Mouse (Mus musculus) midbrain, embryonic 15.5 days (tissue): ENCODE measurements around the gene Ppfibp2. TPM values are rescaled to one million over a fixed set of nuclear protein-coding genes. Genes with fewer than 3 reads are reported as not detected.

Experiments
- ATAC-seq: fragments of 200-750 bp; cut with Nextera tagmentation; replicated peaks from 2 replicates; pipeline ENCODE4 v1.8.0; 2017; ENCODE audit warnings: moderate TSS enrichment
- H3K27ac ChIP-seq: fragments of 300-500 bp; sonication (generic); 2 replicates; pipeline ENCODE4 v1.5.1; 2015; ENCODE audit warnings: mild to moderate bottlenecking, inconsistent platforms
- H3K27me3 ChIP-seq: fragments of 300-500 bp; sonication (generic); replicated peaks from 2 replicates; pipeline ENCODE4 v1.6.1; 2015; ENCODE audit warnings: inconsistent platforms
- H3K36me3 ChIP-seq: fragments of 300-500 bp; sonication (generic); replicated peaks from 2 replicates; pipeline ENCODE4 v1.6.1; 2015; ENCODE audit warnings: inconsistent platforms
- H3K4me1 ChIP-seq: fragments of 300-500 bp; sonication (generic); 2 replicates; pipeline ENCODE4 v1.6.1; 2015; ENCODE audit warnings: inconsistent platforms
- H3K4me2 ChIP-seq: fragments of 300-500 bp; sonication (generic); 2 replicates; pipeline ENCODE4 v1.6.1; 2015; ENCODE audit warnings: inconsistent platforms, mild to moderate bottlenecking, moderate library complexity
- H3K4me3 ChIP-seq: fragments of 300-500 bp; sonication (generic); 2 replicates; pipeline ENCODE4 v1.5.1; 2015; ENCODE audit warnings: mild to moderate bottlenecking, inconsistent platforms
- H3K9ac ChIP-seq: fragments of 300-500 bp; sonication (generic); 2 replicates; pipeline ENCODE4 v1.6.1; 2015; ENCODE audit warnings: mild to moderate bottlenecking, inconsistent platforms
- H3K9me3 ChIP-seq: fragments of 300-500 bp; sonication (generic); 2 replicates; pipeline ENCODE4 v1.6.1; 2016; ENCODE audit warnings: inconsistent platforms
- WGBS: fragments of 180-500 bp; shearing (Covaris S2); methylation state at CpG from one replicate; pipeline ENCODE4 v1.1.7; 2015; ENCODE audit warnings: mixed read lengths; 5-methylcytosine and 5-hydroxymethylcytosine counted together
- polyA plus RNA-seq: library from polyadenylated mRNA; unstranded; fragments of >200 nt; fragmentation: Nextera tagmentation; extraction: Ambion mirVana; gene quantifications from 2 replicates; pipeline ENCODE4 v1.2.1, GENCODE M21; 2015

The Ppfibp2 gene
- polyA plus RNA-seq, 1 experiment from 2014 or later: 1.5 TPM

DNA sequence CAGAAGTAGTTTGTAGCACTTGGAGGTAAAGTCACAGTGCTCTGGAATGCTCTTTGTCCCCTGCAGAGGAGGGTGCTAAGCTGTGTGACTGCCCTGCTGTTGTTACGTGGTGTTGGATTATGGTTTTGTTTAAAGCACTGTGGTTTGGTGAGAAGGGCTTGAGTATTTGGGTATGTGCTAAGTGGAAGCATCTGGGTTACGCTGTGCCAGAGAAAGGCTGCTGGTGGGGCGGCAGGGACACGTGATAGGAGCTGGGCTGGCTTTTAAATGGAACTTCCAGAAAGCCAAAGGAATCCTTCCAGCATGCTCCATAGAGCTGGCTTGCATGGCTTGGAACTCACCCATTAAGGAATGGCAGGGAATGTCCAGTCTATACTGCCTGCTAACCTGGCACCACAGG lies 24.2 kb downstream of the Ppfibp2 start:
- Histone ChIP-seq H3K27ac (no peak overlapping the region), H3K9me3 (no peaks in the 10 kb centered on the region), H3K4me3 (no peak overlapping the region), H3K27me3 (no peaks in the 10 kb centered on the region), H3K9ac (no peak overlapping the region), H3K4me1 (no peaks in the 10 kb centered on the region), H3K4me2 (no peak overlapping the region), H3K36me3 (no peaks in the 10 kb centered on the region)
- 73% methylated on average over 4 of the region's 4 CpGs for WGBS
- no peak for ATAC-seq

DNA sequence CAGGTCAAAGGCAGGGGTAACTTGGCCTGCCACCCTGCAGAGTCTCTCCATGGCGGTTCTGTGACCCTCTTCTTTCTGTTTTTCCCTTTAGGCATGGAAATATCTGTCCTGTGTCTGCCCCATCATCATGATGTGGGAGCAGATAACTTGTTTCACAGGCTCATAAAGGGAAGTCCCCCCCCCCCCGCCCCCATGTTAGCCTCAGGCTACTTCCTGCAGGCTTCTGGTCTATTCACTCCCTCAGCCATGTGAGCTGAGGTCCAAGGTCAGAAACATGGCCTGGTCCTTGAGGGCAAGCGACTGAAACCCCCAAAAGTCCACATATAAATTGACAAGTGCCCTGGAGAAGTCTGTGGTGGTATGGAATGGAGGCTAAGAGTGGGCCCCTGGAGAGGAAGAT lies 25.1 kb downstream of the Ppfibp2 start:
- WGBS: 83% methylated on average over 3 of the region's 3 CpGs
- Histone ChIP-seq H3K9me3 (no peaks in the 10 kb centered on the region), H3K9ac (no peak overlapping the region), H3K4me1 (no peaks in the 10 kb centered on the region), H3K27me3 (no peaks in the 10 kb centered on the region), H3K27ac (no peak overlapping the region), H3K36me3 (no peaks in the 10 kb centered on the region), H3K4me2 (no peak overlapping the region), H3K4me3 (no peak overlapping the region)
- ATAC-seq: no peak

DNA sequence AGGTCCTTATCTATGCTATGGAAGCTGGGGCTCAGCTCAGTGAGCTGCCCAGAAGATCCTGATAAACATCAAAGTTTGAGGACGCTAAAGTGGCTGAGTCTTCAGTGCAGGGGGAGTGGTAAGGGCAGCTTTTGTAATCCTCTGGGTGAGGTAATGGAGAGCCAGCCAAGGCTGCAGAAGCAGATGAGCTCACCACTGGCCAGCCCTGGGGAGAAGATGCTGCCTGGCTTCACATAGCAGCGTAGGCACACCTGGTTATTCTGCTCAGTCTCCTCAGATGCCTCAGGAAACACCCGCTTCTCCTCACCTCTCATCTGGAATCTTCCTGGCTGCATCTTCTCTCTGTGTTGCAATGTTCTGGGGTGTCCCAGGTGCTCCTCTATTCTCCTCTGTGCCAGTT lies 29.4 kb downstream of the Ppfibp2 start:
- H3K4me3 ChIP-seq: no peak overlapping the region
- H3K4me2 ChIP-seq: no peak overlapping the region
- no peaks in the 10 kb centered on the region for H3K4me1 ChIP-seq
- H3K27me3 ChIP-seq: no peaks in the 10 kb centered on the region
- no peaks in the 10 kb centered on the region for H3K9me3 ChIP-seq
- 74% methylated on average over 3 of the region's 3 CpGs for WGBS
- no peak overlapping the region for H3K9ac ChIP-seq
- ATAC-seq: no peak
- H3K27ac ChIP-seq: no peak overlapping the region
- no peaks in the 10 kb centered on the region for H3K36me3 ChIP-seq

DNA sequence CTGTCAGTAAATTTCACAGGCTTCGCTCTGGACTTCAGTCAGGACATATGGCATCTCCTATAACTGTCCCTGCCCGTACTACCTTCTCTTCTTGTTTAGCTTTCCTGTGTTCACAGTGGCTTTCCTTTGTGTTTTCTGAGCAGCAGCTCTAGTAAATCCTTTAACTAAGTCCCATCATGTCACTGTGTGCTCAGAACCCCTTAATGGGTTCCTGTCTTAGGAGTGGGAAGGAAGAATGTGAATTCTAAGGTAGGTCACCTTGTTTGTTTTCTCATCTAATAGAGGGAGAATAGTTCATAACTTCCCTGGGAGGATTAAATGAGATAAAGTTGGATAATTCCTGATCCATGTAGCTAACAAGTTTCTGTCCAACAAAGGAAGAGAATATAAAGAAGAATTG lies 30.1 kb downstream of the Ppfibp2 start, which contains the start of gene 5330417H12Rik:
TSS of gene 5330417H12Rik (minus strand) at position 101 of the 400 bp plus-strand sequence.
- H3K4me3 ChIP-seq: no peak within 1 kb of the TSS
- no peak for ATAC-seq
- no peaks in the 10 kb centered on the region for H3K9me3 ChIP-seq
- 75% methylated on average over 2 of the region's 2 CpGs for WGBS
- no peak within 1 kb of the TSS for H3K9ac ChIP-seq
- H3K36me3 ChIP-seq: no peaks in the 10 kb centered on the region
- H3K4me2 ChIP-seq: no peak within 1 kb of the TSS
- H3K27ac ChIP-seq: no peak within 1 kb of the TSS
- no peaks in the 10 kb centered on the region for H3K4me1 ChIP-seq
- no peaks in the 10 kb centered on the region for H3K27me3 ChIP-seq

DNA sequence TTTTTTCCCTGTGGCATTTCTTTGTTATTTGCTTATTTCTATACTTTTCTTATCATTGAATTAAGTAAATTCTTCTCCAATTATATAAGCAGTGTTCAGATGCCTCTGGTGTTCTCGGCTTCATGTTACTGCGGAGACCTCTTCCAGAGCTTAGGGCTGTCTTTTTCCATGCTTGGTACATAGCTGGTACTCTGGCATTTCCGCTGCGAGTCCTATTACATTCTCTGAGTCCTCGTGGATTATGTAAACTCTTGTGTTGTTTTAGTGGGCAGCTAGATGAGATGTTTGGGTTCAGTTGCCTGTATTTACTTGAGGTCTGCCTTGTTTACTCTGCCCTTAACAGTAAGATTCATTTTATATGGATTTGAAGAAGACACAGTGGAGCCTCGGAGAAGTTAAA lies 30.8 kb downstream of the Ppfibp2 start:
- H3K9me3 ChIP-seq: no peaks in the 10 kb centered on the region
- WGBS: 88% methylated on average over 6 of the region's 6 CpGs
- no peak overlapping the region for H3K4me2 ChIP-seq
- no peak overlapping the region for H3K9ac ChIP-seq
- no peak overlapping the region for H3K4me3 ChIP-seq
- H3K27me3 ChIP-seq: no peaks in the 10 kb centered on the region
- ATAC-seq: no peak
- no peaks in the 10 kb centered on the region for H3K4me1 ChIP-seq
- no peak overlapping the region for H3K27ac ChIP-seq
- no peaks in the 10 kb centered on the region for H3K36me3 ChIP-seq

DNA sequence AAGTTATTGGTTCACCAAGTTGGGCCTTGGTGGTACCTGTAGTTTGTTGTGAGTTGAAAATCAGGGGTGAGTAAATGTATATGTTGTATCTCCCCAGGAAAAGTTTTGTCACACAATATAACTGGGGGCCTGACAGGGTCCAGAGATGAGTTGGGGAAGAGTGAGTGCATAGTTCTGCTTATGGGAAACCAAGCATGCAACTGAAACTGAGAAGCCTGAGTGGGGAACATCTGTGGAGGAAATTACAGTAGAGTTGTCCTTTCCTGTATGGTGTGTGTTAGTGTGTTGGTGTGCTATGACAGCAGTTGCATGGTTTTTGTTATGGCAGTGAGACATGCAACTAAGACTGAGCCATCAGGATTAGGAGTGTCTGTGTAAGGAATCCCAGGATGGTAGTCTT lies 33.4 kb downstream of the Ppfibp2 start:
- ATAC-seq: no peak
- Histone ChIP-seq H3K4me1 (no peaks in the 10 kb centered on the region), H3K9me3 (no peaks in the 10 kb centered on the region), H3K27me3 (no peaks in the 10 kb centered on the region), H3K4me3 (no peak overlapping the region), H3K27ac (no peak overlapping the region), H3K4me2 (no peak overlapping the region), H3K36me3 (no peaks in the 10 kb centered on the region), H3K9ac (no peak overlapping the region)

DNA sequence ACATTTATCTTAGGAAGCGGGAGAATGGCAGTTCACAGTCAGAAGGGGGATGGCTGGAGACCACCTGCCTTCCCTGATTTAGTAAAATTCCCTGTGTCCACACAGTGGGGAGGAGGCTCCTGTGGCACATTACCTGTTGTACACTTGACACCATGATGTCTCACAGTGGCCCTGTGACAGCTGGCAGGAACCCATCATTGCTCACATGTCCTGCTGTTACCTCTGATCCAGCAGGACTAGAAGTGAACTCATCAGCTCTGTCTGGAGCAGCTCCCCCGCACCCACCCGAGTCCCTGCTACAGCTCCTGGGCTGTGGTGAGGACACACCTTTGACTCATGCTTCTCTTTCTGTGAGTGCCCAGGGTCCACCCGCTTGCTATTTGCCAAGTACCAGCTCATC lies 38.2 kb downstream of the Ppfibp2 start:
- H3K9ac ChIP-seq: no peak overlapping the region
- no peaks in the 10 kb centered on the region for H3K4me1 ChIP-seq
- H3K27ac ChIP-seq: no peak overlapping the region
- WGBS: 95% methylated on average over 4 of the region's 4 CpGs
- no peak for ATAC-seq
- H3K9me3 ChIP-seq: no peaks in the 10 kb centered on the region
- H3K27me3 ChIP-seq: no peaks in the 10 kb centered on the region
- H3K36me3 ChIP-seq: no peaks in the 10 kb centered on the region
- H3K4me3 ChIP-seq: no peak overlapping the region
- H3K4me2 ChIP-seq: no peak overlapping the region

DNA sequence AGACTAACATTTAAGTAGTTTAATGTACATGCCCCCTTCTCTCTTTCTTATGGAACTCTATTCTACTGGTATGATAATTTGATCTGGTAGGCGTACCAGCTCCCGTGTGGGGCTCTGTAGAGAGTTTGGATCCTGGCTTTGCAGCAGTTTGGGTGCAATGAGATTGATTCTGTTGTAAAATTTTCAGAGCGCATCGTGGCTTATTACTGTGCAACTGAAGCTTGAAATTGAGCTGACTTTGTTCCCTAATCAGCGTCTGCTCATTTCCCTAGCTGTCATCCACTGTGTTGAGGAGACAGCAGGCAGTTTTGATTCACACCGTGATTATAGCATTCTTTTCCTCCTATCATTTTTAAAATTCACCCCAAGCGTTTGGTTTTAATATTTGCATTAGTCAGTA lies 42.4 kb downstream of the Ppfibp2 start:
- Histone ChIP-seq H3K9me3 (no peaks in the 10 kb centered on the region), H3K4me3 (no peak overlapping the region), H3K4me2 (no peak overlapping the region), H3K4me1 (no peaks in the 10 kb centered on the region), H3K9ac (no peak overlapping the region), H3K36me3 (no peaks in the 10 kb centered on the region), H3K27ac (no peak overlapping the region), H3K27me3 (no peaks in the 10 kb centered on the region)
- WGBS: 76% methylated on average over 7 of the region's 7 CpGs
- ATAC-seq: no peak

DNA sequence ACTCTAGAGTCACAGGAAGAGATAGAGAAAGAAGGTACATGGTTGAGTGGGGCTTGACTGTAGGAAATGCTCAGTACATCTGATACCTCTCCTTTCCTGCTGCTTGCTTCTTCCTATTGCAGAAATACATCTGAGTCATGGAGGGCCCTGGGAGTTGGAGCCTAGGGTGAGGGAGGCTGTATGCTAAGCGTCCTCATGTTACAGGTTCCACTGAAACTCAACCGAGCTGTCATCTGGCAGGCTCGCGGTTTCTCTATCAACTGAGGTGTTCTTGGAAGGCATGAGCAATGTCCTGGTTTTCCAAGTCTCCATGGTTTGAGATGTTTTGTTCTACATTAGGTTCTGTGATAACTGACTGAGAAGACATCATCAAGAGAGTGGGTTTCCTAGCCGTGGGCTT lies 43.0 kb downstream of the Ppfibp2 start:
- H3K36me3 ChIP-seq: no peaks in the 10 kb centered on the region
- no peak overlapping the region for H3K27ac ChIP-seq
- 93% methylated on average over 5 of the region's 5 CpGs for WGBS
- no peak overlapping the region for H3K4me2 ChIP-seq
- no peak for ATAC-seq
- H3K27me3 ChIP-seq: no peaks in the 10 kb centered on the region
- H3K9me3 ChIP-seq: no peaks in the 10 kb centered on the region
- H3K9ac ChIP-seq: no peak overlapping the region
- no peak overlapping the region for H3K4me3 ChIP-seq
- H3K4me1 ChIP-seq: no peaks in the 10 kb centered on the region

DNA sequence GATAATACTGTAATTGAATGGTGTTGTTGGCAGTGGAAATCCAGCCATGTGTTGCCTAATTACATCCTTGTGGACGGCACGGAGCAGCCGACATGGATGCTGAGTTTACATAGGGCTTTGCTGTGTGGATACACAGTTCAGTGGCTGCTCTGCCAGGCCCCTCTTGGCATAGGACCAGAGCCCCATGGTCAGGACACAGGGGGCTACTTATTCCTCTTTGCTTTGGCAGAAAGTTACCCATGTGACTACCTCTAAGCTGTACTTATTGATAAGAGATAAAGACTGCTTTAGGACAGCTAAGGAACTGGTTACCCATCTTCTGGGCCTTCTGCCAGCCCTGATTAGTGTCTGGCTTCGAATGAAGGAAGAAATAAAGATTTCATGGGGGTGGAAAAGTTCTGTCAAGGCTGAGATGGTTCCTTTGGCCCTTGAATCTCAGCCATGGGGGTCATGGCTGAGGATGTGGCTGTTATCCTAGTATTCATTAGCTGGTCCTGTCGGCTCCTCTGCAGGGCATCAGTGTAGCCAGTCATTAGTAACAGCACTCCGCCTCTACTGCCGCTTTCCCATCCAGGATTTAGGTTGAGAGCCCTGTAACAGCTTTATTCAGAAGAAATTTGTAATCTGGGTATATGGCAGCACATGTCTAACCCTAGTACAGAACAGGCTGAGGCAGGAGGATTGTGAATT lies 47.7 kb downstream of the Ppfibp2 start:
- Histone ChIP-seq H3K9ac (no peak overlapping the region), H3K4me3 (no peak overlapping the region), H3K27ac (no peak overlapping the region), H3K36me3 (no peaks in the 10 kb centered on the region), H3K27me3 (no peaks in the 10 kb centered on the region), H3K9me3 (no peaks in the 10 kb centered on the region), H3K4me2 (no peak overlapping the region), H3K4me1 (no peaks in the 10 kb centered on the region)
- WGBS: 68% methylated on average over 7 of the region's 7 CpGs
- ATAC-seq: peak; percentile 86

DNA sequence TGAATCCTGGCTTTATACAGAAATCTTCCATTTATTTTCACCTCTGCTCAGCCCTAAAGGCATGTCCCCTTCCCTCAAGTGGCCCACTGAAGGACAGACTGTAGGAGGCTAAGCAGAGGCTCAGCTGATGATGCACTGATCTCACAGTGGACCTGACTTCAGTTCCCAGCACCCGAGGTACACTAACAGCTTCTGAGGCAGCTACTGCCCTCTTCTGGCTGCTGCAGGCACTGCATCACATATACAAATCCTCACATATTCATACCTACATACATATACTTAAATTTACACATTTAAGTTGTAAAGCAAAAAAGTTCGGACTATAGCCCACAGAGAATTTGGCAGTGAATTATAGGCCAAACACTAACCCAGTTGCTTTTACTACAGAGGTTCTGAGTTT lies 50.0 kb downstream of the Ppfibp2 start:
- Histone ChIP-seq H3K36me3 (no peaks in the 10 kb centered on the region), H3K4me1 (no peaks in the 10 kb centered on the region), H3K9ac (no peak overlapping the region), H3K27ac (no peak overlapping the region), H3K27me3 (no peaks in the 10 kb centered on the region), H3K9me3 (no peaks in the 10 kb centered on the region), H3K4me3 (no peak overlapping the region), H3K4me2 (no peak overlapping the region)
- ATAC-seq: no peak
- WGBS: 87% methylated on average over 2 of the region's 2 CpGs

DNA sequence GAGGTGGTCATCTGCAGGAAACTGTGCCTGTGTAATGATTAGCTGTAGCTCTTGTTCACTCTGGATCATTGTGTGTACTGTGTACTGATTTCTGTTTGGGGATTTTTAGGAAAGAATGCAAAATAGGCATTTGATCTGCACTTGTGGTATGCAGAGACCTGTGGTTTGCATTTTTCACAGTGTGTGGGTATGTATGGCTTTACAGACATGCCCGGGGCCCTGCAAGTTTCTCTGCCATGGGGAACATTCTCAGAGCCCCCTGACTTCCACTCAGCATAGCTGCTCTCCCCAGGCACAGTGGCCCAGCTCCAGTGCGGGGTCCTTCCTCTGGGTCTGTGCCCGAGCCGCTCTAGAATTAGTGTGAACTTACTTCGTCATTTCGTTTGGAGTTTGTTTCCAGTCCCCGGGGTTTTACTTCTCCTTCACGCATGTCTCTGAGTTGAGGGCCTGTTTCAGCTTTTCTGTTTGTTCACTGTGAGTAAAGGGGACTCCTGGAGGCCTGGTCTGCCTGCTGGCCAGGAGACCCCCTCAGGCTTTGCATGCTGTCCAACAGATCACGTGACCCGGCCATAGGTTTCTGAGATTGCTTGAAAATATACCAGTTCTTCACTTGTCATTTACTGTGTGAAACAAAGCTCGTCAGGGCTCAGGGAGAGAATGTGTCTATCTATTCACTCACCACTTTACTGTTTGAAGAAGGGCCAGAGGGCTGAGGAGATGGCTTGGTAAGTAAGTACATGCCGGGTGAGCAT lies 54.1 kb downstream of the Ppfibp2 start:
- Histone ChIP-seq H3K9me3 (no peaks in the 10 kb centered on the region), H3K27ac (no peak overlapping the region), H3K27me3 (no peaks in the 10 kb centered on the region), H3K9ac (no peak overlapping the region), H3K4me1 (no peaks in the 10 kb centered on the region), H3K4me3 (no peak overlapping the region), H3K4me2 (no peak overlapping the region), H3K36me3 (no peaks in the 10 kb centered on the region)
- 86% methylated on average over 12 of the region's 12 CpGs for WGBS
- ATAC-seq: no peak

DNA sequence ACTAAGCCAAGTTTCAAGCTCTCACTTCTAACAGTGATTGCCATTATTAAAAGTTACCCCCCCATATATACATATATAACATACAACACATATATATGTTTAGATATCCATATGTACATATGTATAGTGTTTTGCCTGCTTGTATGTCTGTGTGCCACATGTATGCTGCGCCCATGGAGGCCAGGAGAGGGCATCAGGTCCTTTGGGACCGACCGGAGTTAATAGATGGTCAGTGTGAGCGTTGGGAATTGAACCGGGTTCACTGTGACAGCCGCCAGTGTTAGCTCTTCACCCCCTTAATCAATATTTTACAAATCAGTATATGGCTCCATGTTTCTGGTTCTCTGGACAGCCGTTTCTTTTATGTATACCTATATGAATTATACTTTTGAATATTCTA lies 55.0 kb downstream of the Ppfibp2 start:
- Histone ChIP-seq H3K9ac (no peak overlapping the region), H3K27me3 (no peaks in the 10 kb centered on the region), H3K4me3 (no peak overlapping the region), H3K4me2 (no peak overlapping the region), H3K9me3 (no peaks in the 10 kb centered on the region), H3K36me3 (no peaks in the 10 kb centered on the region), H3K27ac (no peak overlapping the region), H3K4me1 (no peaks in the 10 kb centered on the region)
- no peak for ATAC-seq
- WGBS: 85% methylated on average over 7 of the region's 7 CpGs
